Mouse (Mus musculus) C2C12 (cell line): Measurements from ENCODE around the gene Ofcc1.

Experiments used
- CEBPB ChIP-seq: IDR thresholded peaks from one replicate; pipeline ENCODE4 v1.6.1; 2011; ENCODE audit warnings: low read depth, mild to moderate bottlenecking, control low read depth, moderate library complexity
- CTCF ChIP-seq: IDR thresholded peaks from one replicate; pipeline ENCODE4 v1.5.1; 2011; ENCODE audit not compliant: control insufficient read depth, insufficient read depth, insufficient read length
- FOSL1 ChIP-seq: IDR thresholded peaks from one replicate; pipeline ENCODE4 v1.8.0; 2011; ENCODE audit warnings: mild to moderate bottlenecking, low read length; ENCODE audit not compliant: poor library complexity, insufficient read depth, severe bottlenecking
- MAX ChIP-seq: IDR thresholded peaks from one replicate; pipeline ENCODE4 v1.6.1; 2011; ENCODE audit warnings: mild to moderate bottlenecking, control low read depth
- MYOD1 ChIP-seq: IDR thresholded peaks from one replicate; pipeline ENCODE4 v1.6.1; 2011; ENCODE audit warnings: low read depth; ENCODE audit not compliant: control insufficient read depth, insufficient read length
- MYOG ChIP-seq: IDR thresholded peaks from one replicate; pipeline ENCODE4 v1.6.1; 2011; ENCODE audit not compliant: control insufficient read depth, insufficient read length; ENCODE audit errors: extremely low read depth
- USF1 ChIP-seq: IDR thresholded peaks from one replicate; pipeline ENCODE4 v1.6.1; 2011; ENCODE audit warnings: low read depth, mild to moderate bottlenecking, control low read depth, moderate library complexity

DNA sequence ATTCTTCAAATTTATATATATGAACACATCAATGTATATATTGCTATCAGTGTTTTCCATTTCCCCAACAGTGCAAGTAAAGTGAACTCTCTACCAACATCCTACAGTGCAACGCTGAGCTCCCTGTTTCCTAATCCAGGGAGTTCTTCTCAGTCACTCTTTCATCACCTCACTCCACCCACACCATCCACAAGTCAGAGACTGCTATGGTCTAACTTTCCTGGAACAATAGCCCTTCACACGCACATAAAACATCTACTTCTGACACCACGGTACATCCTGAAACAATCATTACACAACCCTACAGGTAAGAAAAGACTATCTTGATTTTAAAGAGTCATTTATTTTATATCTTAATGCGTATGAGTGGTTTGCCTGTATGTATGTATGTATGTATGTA lies 335.4 kb downstream of the Ofcc1 start:
- TF ChIP-seq CTCF (no peak), FOSL1 (no peak), USF1 (no peak), MYOG (no peak), MYOD1 (no peak), CEBPB (no peak), MAX (no peak)
